Mouse (Mus musculus) ES-E14 (cell line): ENCODE measurements around the gene Flrt1. TPM values are rescaled to one million over a fixed set of nuclear protein-coding genes. Genes with fewer than 3 reads are reported as not detected.

Source experiments
- DNase-seq: peaks from one replicate; pipeline ENCODE4 v3.0.0-alpha.2; 2013; ENCODE audit warnings: low read depth, low spot score
- H3K27ac ChIP-seq: 2 replicates; pipeline ENCODE4 v1.5.1; 2012; ENCODE audit warnings: low read depth, mild to moderate bottlenecking, low read length, moderate library complexity, mixed read lengths; ENCODE audit not compliant: poor library complexity, insufficient read depth, severe bottlenecking
- H3K36me3 ChIP-seq: 2 replicates; pipeline ENCODE4 v1.6.1; 2012; ENCODE audit warnings: mild to moderate bottlenecking, low read length, moderate library complexity, mixed read lengths; ENCODE audit not compliant: control insufficient read depth, poor library complexity, insufficient read depth, severe bottlenecking
- H3K4me1 ChIP-seq, 2 experiments: fragments of 150-350 bp in 1 of 2; sonication (generic) in 1 of 2; 2 replicates each; pipeline ENCODE4 v1.6.1; 2012; ENCODE audit warnings: low read length in 2 of 2, mild to moderate bottlenecking in 1 of 2, mixed read lengths in 1 of 2; ENCODE audit not compliant: control insufficient read depth in 2 of 2, insufficient read depth in 2 of 2, poor library complexity in 1 of 2
- H3K4me3 ChIP-seq, 2 experiments: fragments of 150-350 bp in 1 of 2; sonication (generic) in 1 of 2; 2 replicates each; pipeline ENCODE4 v1.5.1; 2012; ENCODE audit warnings: low read length in 2 of 2, low read depth in 1 of 2, mild to moderate bottlenecking in 1 of 2, mixed read lengths in 1 of 2; ENCODE audit not compliant: insufficient read depth in 1 of 2, poor library complexity in 1 of 2, severe bottlenecking in 1 of 2
- H3K9ac ChIP-seq: 2 replicates; pipeline ENCODE4 v1.6.1; 2012; ENCODE audit warnings: low read depth, mild to moderate bottlenecking, low read length, mixed read lengths; ENCODE audit not compliant: poor library complexity, insufficient read depth, severe bottlenecking
- H3K9me3 ChIP-seq: fragments of 150-350 bp; sonication (generic); 2 replicates; pipeline ENCODE4 v1.6.1; 2012; ENCODE audit warnings: low read depth, mild to moderate bottlenecking, low read length; ENCODE audit not compliant: control insufficient read depth, insufficient read depth
- CHD2 ChIP-seq: IDR thresholded peaks from 2 replicates; pipeline ENCODE4 v1.6.1; 2014; ENCODE audit warnings: mild to moderate bottlenecking, low read depth, low read length, inconsistent platforms
- HCFC1 ChIP-seq: IDR thresholded peaks from 2 replicates; pipeline ENCODE4 v1.6.1; 2012; ENCODE audit warnings: low read length, inconsistent platforms, borderline replicate concordance; ENCODE audit not compliant: insufficient read depth
- MAFK ChIP-seq: IDR thresholded peaks from 2 replicates; pipeline ENCODE4 v1.6.1; 2014; ENCODE audit warnings: mild to moderate bottlenecking, low read depth, low read length, inconsistent platforms; ENCODE audit not compliant: insufficient read depth
- ZC3H11A ChIP-seq: IDR thresholded peaks from 2 replicates; pipeline ENCODE4 v1.6.1; 2012; ENCODE audit warnings: low read depth, mild to moderate bottlenecking, inconsistent platforms, low read length, borderline replicate concordance
- ZNF384 ChIP-seq: IDR thresholded peaks from 2 replicates; pipeline ENCODE4 v1.6.1; 2012; ENCODE audit warnings: low read depth, low read length, inconsistent platforms
- in situ Hi-C, 2 experiments: fragments of 600-800 bp; cut with MboI; formaldehyde crosslinking; loops; one replicate each; pipeline ENCODE4 v1.15.1; 2025; ENCODE audit warnings: low sequenced_read_pairs in 2 of 2, inconsistent platforms in 1 of 2; ENCODE audit not compliant: unreplicated experiment in 2 of 2
- total RNA-seq: library from RNA; depleted of rRNA; stranded (reverse); fragments of 300-350 nt; gene quantifications from 2 replicates; pipeline ENCODE4 v1.2.3, GENCODE M21; 2012

Flrt1 gene
- total RNA-seq, 1 experiment = 0.36 TPM

- Histone ChIP-seq H3K4me1 (peaks cover 2 to 11% of the 10 kb centered on the region in 2 experiments; a peak in 1 of 4 replicates), H3K27ac (peak overlapping the region; percentile 60; the same call in 1 of the 2 replicates), H3K9me3 (no peaks in the 10 kb centered on the region), H3K9ac (peak overlapping the region; percentile 58), H3K4me3 (peak overlapping the region; percentile 20 to 24; a peak in 3 of 4 replicates), H3K36me3 (no peaks in the 10 kb centered on the region)
- peak; percentile 45 for DNase-seq
- in situ Hi-C loops = no loop called here
- TF ChIP-seq MAFK (no peak), ZC3H11A (no peak), HCFC1 (no peak), ZNF384 (no peak)
Measured at GRCm38 (mm10) chr19:7103993-7104401, 1.5 kb downstream of the Flrt1 start.

GRCm38 (mm10) chr19:7103349-7103992 is 2.1 kb downstream of the Flrt1 start:
- Histone ChIP-seq H3K36me3 (no peaks in the 10 kb centered on the region), H3K27ac (peak overlapping the region; percentile 60; the same call in 1 of the 2 replicates), H3K9ac (peak overlapping the region; percentile 58), H3K4me3 (peak overlapping the region in 1 of 2 experiments; percentile 20; a peak in 3 of 4 replicates), H3K4me1 (peaks cover 2 to 11% of the 10 kb centered on the region in 2 experiments; a peak in 1 of 4 replicates), H3K9me3 (no peaks in the 10 kb centered on the region)
- in situ Hi-C loops = no loop called here
- TF ChIP-seq ZC3H11A (no peak), CHD2 (no peak), MAFK (no peak), HCFC1 (no peak), ZNF384 (no peak)
- DNase-seq = peak; percentile 41

GRCm38 (mm10) chr19:7102039-7102438 is 3.5 kb downstream of the Flrt1 start:
- Histone ChIP-seq H3K9me3 (no peaks in the 10 kb centered on the region), H3K9ac (no peak overlapping the region), H3K4me1 (peaks cover 2 to 11% of the 10 kb centered on the region in 2 experiments; a peak in 1 of 4 replicates), H3K36me3 (no peaks in the 10 kb centered on the region), H3K27ac (no peak overlapping the region), H3K4me3 (no peak overlapping the region)
- in situ Hi-C loops = no loop called here
- TF ChIP-seq HCFC1 (no peak), CHD2 (no peak), ZC3H11A (no peak), ZNF384 (no peak), MAFK (no peak)
- no peak for DNase-seq

GRCm38 (mm10) chr19:7099620-7100155 is 5.8 kb downstream of the Flrt1 start:
- in situ Hi-C loops = no loop called here
- Histone ChIP-seq H3K36me3 (no peaks in the 10 kb centered on the region), H3K4me1 (peaks cover 4 to 23% of the 10 kb centered on the region in 2 experiments; a peak in 1 of 4 replicates), H3K4me3 (no peak overlapping the region), H3K27ac (no peak overlapping the region), H3K9me3 (no peaks in the 10 kb centered on the region), H3K9ac (no peak overlapping the region)
- TF ChIP-seq CHD2 (no peak), ZNF384 (no peak), HCFC1 (no peak), MAFK (no peak), ZC3H11A (no peak)
- no peak for DNase-seq
